Mouse (Mus musculus) bone marrow macrophage, adult 2 months (primary cell): ENCODE data around the gene Olfr1047. TPM values are rescaled to one million over a fixed set of nuclear protein-coding genes. Genes with fewer than 3 reads are reported as not detected.
"Not testable (repeated sequence)": the region's sequence is repeated elsewhere in the genome, so short reads cannot be mapped to it uniquely, and the experiment has no call there.

Experiments used
- H3K27ac ChIP-seq: 2 replicates; pipeline ENCODE4 v1.5.1; 2012; ENCODE audit warnings: low read depth, low read length; ENCODE audit not compliant: insufficient read depth
- H3K4me1 ChIP-seq: 2 replicates; pipeline ENCODE4 v1.6.1; 2012; ENCODE audit warnings: low read length; ENCODE audit not compliant: control insufficient read depth, insufficient read depth
- H3K4me3 ChIP-seq: 2 replicates; pipeline ENCODE4 v1.5.1; 2012; ENCODE audit warnings: mild to moderate bottlenecking, low read length, moderate library complexity; ENCODE audit not compliant: insufficient read depth
- CTCF ChIP-seq: IDR thresholded peaks from 2 replicates; pipeline ENCODE4 v1.5.1; 2012; ENCODE audit warnings: low read depth, mild to moderate bottlenecking, low read length, moderate library complexity
- POLR2A ChIP-seq: IDR thresholded peaks from 2 replicates; pipeline ENCODE4 v1.6.1; 2012; ENCODE audit warnings: mild to moderate bottlenecking, low read depth, low read length, borderline replicate concordance
- polyA plus RNA-seq: library from polyadenylated mRNA; stranded (reverse); fragments of >200 nt; gene quantifications from 2 replicates; pipeline ENCODE4 v1.2.4, GENCODE M21; 2012; ENCODE audit not compliant: missing spikeins, insufficient read depth, insufficient read length

Gene Olfr1047
- polyA plus RNA-seq, result not detected in 2 replicates

GRCm38 (mm10) chr2:86231301-86231700, at the start of gene Olfr1047:
Gene Olfr1047, minus strand, starts transcription at chr2:86231401.
- TF ChIP-seq POLR2A (no peak), CTCF (no peak)
- no peaks in the 10 kb centered on the region for H3K4me1 ChIP-seq
- H3K4me3 ChIP-seq, result no peak within 1 kb of the TSS
- no peak within 1 kb of the TSS for H3K27ac ChIP-seq

GRCm38 (mm10) chr2:86278988-86279387, 47.8 kb upstream of the Olfr1047 start, which contains the start of gene Olfr1051:
Gene Olfr1051, minus strand, starts transcription at chr2:86279088.
- not testable (repeated sequence) for H3K4me1 ChIP-seq, H3K4me3 ChIP-seq, H3K27ac ChIP-seq

GRCm38 (mm10) chr2:86258228-86258627, 27.0 kb upstream of the Olfr1047 start, which contains the start of gene Olfr1049:
Gene Olfr1049, minus strand, starts transcription at chr2:86258328.
- H3K27ac ChIP-seq, H3K4me1 ChIP-seq, H3K4me3 ChIP-seq: not testable (repeated sequence)

- no peak for TF ChIP-seq POLR2A
- no peak for TF ChIP-seq CTCF
- H3K4me3 ChIP-seq, result no peak within 1 kb of the TSS
- no peaks in the 10 kb centered on the region for H3K4me1 ChIP-seq
- H3K27ac ChIP-seq, result no peak within 1 kb of the TSS
Measured at GRCm38 (mm10) chr2:86240189-86240588, 9.0 kb upstream of the Olfr1047 start, which contains the start of gene Olfr1048. Gene Olfr1048, minus strand, starts transcription at chr2:86240289.

- TF ChIP-seq POLR2A (no peak), CTCF (no peak)
- Histone ChIP-seq H3K4me3 (no peak within 1 kb of the TSS), H3K4me1 (no peaks in the 10 kb centered on the region), H3K27ac (no peak within 1 kb of the TSS)
Measured at GRCm38 (mm10) chr2:86219214-86219613, 12.0 kb downstream of the Olfr1047 start, which contains the start of gene Olfr1046. Gene Olfr1046, minus strand, starts transcription at chr2:86219314.

GRCm38 (mm10) chr2:86202909-86203308, 28.3 kb downstream of the Olfr1047 start, which contains the start of gene Olfr1045:
Gene Olfr1045, minus strand, starts transcription at chr2:86203009.
- TF ChIP-seq POLR2A, result no peak

GRCm38 (mm10) chr2:86195863-86196262, 35.3 kb downstream of the Olfr1047 start:
- no peak overlapping the region for H3K27ac ChIP-seq
- no peak overlapping the region for H3K4me3 ChIP-seq
- TF ChIP-seq POLR2A (no peak), CTCF (no peak)

More at GRCm38 (mm10) chr2:86202909-86203308, 28.3 kb downstream of the Olfr1047 start, which contains the start of gene Olfr1045:
- H3K27ac ChIP-seq, result no peak within 1 kb of the TSS
- H3K4me1 ChIP-seq, result no peaks in the 10 kb centered on the region
- H3K4me3 ChIP-seq, result no peak within 1 kb of the TSS

GRCm38 (mm10) chr2:86185583-86185982, 45.6 kb downstream of the Olfr1047 start, which contains the start of gene Olfr52:
Gene Olfr52, minus strand, starts transcription at chr2:86185683.
- Histone ChIP-seq H3K27ac (no peak within 1 kb of the TSS), H3K4me3 (no peak within 1 kb of the TSS), H3K4me1 (no peaks in the 10 kb centered on the region)
- TF ChIP-seq CTCF (no peak), POLR2A (no peak)

More at GRCm38 (mm10) chr2:86195863-86196262, 35.3 kb downstream of the Olfr1047 start:
- H3K4me1 ChIP-seq, result no peaks in the 10 kb centered on the region

GRCm38 (mm10) chr2:86179950-86180349, 51.3 kb downstream of the Olfr1047 start:
- TF ChIP-seq CTCF (no peak), POLR2A (no peak)
- H3K4me3 ChIP-seq, result no peak overlapping the region
- no peaks in the 10 kb centered on the region for H3K4me1 ChIP-seq
- no peak overlapping the region for H3K27ac ChIP-seq

GRCm38 (mm10) chr2:86177720-86178119, 53.5 kb downstream of the Olfr1047 start, which contains the start of gene Olfr1044:
Gene Olfr1044, minus strand, starts transcription at chr2:86177820.
- TF ChIP-seq POLR2A (no peak), CTCF (no peak)
- Histone ChIP-seq H3K4me3 (no peak within 1 kb of the TSS), H3K27ac (no peak within 1 kb of the TSS), H3K4me1 (no peaks in the 10 kb centered on the region)

Other genes starting within 250 kb of the Olfr1047 start
- not detected in 2 replicates for gene Olfr1031, start 241.1 kb downstream of the Olfr1047 start, polyA plus RNA-seq
- not detected in 2 replicates for gene Olfr1032, start 225.9 kb downstream of the Olfr1047 start, polyA plus RNA-seq
- not detected in 2 replicates for gene Olfr1033, start 210.8 kb downstream of the Olfr1047 start, polyA plus RNA-seq
- gene Olfr1034, start 185.5 kb downstream of the Olfr1047 start, polyA plus RNA-seq, result not detected in 2 replicates
- not detected in 2 replicates for gene Olfr1036, start 157.4 kb downstream of the Olfr1047 start, polyA plus RNA-seq
- gene Olfr1037, start 144.0 kb downstream of the Olfr1047 start, polyA plus RNA-seq, result not detected in 2 replicates
- not detected in 2 replicates for gene Olfr1039, start 95.5 kb downstream of the Olfr1047 start, polyA plus RNA-seq
- gene Olfr1040, start 84.7 kb downstream of the Olfr1047 start, polyA plus RNA-seq, result not detected in 2 replicates
- 0.16 TPM in 1 of 2 replicates, not detected in the other for gene Olfr1042, start 69.6 kb downstream of the Olfr1047 start, polyA plus RNA-seq
- not detected in 2 replicates for gene Olfr1043, start 63.9 kb downstream of the Olfr1047 start, polyA plus RNA-seq
- not detected in 2 replicates for gene Olfr1044, start 53.6 kb downstream of the Olfr1047 start, polyA plus RNA-seq
- not detected in 2 replicates for gene Olfr52, start 45.7 kb downstream of the Olfr1047 start, polyA plus RNA-seq
- not detected in 2 replicates for gene Olfr1045, start 28.4 kb downstream of the Olfr1047 start, polyA plus RNA-seq
- not detected in 2 replicates for gene Olfr1046, start 12.1 kb downstream of the Olfr1047 start, polyA plus RNA-seq
- not detected in 2 replicates for gene Olfr1048, start 8.9 kb upstream of the Olfr1047 start, polyA plus RNA-seq
- not detected in 2 replicates for gene Olfr1049, start 26.9 kb upstream of the Olfr1047 start, polyA plus RNA-seq
- 0.28 TPM in 1 of 2 replicates, not detected in the other for gene Olfr1051, start 47.7 kb upstream of the Olfr1047 start, polyA plus RNA-seq
- not detected in 2 replicates for gene Olfr1052, start 61.1 kb upstream of the Olfr1047 start, polyA plus RNA-seq
- gene Olfr1053, start 83.9 kb upstream of the Olfr1047 start, polyA plus RNA-seq, result not detected in 2 replicates
- not detected in 2 replicates for gene Olfr1054, start 104.0 kb upstream of the Olfr1047 start, polyA plus RNA-seq
- not detected in 2 replicates for gene Olfr1055, start 118.9 kb upstream of the Olfr1047 start, polyA plus RNA-seq
- gene Olfr1056, start 131.1 kb upstream of the Olfr1047 start, polyA plus RNA-seq, result not detected in 2 replicates
- gene Olfr1057, start 147.0 kb upstream of the Olfr1047 start, polyA plus RNA-seq, result not detected in 2 replicates
- gene Olfr1058, start 157.2 kb upstream of the Olfr1047 start, polyA plus RNA-seq, result not detected in 2 replicates
- not detected in 2 replicates for gene Olfr1061, start 182.6 kb upstream of the Olfr1047 start, polyA plus RNA-seq
- gene Olfr1062, start 195.3 kb upstream of the Olfr1047 start, polyA plus RNA-seq, result 0.24 TPM in 1 of 2 replicates, not detected in the other
- gene Olfr1065, start 219.2 kb upstream of the Olfr1047 start, polyA plus RNA-seq, result not detected in 2 replicates
- gene Olfr1066, start 224.9 kb upstream of the Olfr1047 start, polyA plus RNA-seq, result not detected in 2 replicates